Mouse (Mus musculus): Measurements from ENCODE around the gene Bcap31.
"Not testable (repeated sequence)": the region's sequence is repeated elsewhere in the genome, so short reads cannot be mapped to it uniquely, and the experiment has no call there.

The Bcap31 gene

GRCm38 (mm10) chrX:73716109-73716661 is at the start of gene Bcap31, which contains the start of gene Abcd1:
Bcap31 (minus strand) TSS chrX:73716175.
Abcd1 (plus strand) TSS chrX:73716597.
- peak; percentile 88 for DNase-seq

- no peak for DNase-seq
Measured at GRCm38 (mm10) chrX:73765311-73765710, 49.3 kb upstream of the Bcap31 start.

- DNase-seq: no peak
Measured at GRCm38 (mm10) chrX:73758611-73759290, 42.8 kb upstream of the Bcap31 start.

GRCm38 (mm10) chrX:73756334-73757140 is 40.6 kb upstream of the Bcap31 start, which contains the start of gene Plxnb3:
Plxnb3 (plus strand) TSS chrX:73757090.
- peak; percentile 20 for DNase-seq

DNA sequence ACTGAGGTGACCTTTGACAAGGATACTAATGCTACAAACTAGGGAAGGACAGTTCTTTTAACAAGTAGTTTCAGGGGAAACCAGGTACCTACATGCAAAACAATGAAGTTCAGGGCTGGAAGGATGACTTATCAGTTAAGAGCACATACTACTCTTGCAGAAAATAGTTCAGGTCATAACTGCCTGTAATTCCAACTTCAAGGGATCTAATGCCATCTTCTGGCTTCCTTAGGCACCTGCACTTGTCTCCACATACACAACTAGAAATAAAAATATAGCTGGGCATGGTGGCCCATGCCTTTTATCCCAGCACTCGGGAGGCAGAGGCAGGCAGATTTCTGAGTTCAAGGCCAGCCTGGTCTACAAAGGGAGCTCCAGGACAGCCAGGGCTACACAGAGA is 33.0 kb upstream of the Bcap31 start:
- no peak for DNase-seq

DNA sequence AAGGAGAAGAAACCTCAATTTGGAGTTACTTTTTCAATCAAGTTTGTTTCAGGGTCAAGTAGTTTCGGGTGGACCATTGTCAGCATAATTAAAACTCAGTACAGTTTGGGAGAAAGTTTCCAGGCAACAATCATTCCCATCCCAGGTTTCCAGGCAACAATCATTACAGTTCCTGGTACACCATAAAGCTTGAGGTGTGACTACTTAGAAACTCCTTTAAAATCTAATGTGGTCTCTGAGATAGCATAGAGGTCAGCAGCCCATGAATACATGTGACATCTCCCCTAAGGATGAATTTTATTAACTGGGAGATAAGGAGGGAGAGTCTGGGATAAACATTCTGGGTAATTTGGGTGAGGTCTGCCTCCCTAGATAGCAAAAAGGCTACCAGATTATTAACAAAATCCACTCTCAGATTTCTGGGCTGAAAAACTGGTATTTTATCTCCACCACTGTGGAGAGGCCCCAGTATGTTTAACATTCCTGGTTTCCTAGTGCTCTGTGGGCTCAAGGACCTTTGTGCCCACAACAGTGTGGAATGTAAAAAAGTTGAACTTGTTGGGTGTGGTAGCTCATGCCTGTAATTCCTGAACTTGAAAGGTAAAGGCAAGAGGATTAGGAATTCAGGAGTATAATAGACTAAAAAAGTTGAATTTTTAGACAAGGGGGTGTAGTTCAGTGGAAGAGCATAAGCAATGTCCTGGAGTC is 29.0 kb upstream of the Bcap31 start:
- no peak for DNase-seq

- not testable (repeated sequence) for DNase-seq
Measured at GRCm38 (mm10) chrX:73739841-73740240, 23.9 kb upstream of the Bcap31 start.

DNA sequence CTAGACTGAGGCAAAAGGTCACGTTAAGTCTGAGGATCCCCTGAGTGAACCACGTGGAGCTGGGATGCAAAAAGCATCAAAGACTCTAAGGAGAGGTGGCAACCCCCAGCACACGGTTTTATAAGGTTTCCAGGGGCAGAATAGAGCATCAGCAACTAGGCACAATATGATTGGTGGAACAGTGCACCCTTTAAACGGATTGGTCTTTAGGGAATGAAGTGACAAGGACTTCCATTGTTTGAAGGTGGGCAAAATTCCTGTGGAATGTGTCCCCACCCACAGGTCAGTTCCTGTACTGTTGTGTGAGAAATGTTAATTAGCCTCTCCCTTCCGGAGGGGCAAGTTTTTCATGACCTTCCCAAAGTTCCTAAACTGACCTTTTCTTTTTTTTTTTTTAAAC is 23.2 kb upstream of the Bcap31 start:
- DNase-seq: no peak

DNA sequence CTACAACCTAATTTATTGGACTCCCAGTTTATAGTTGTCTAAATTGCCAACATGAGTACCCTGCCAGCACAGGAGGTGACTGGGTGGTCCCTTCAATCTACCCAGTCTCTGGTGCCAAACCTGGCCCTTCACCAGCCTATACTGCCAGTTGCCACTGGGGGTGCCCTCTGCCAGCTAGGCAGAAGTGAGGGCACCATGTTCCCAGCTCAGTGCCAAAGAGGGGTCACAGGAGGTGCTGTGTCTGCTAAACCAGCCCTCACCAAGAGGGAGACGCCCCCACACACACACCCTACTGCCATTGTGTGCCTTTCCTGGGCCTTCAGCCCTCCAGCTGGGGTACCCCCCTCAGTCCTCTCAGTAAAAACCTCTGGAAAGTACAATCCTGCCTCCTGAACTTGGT is 22.2 kb upstream of the Bcap31 start:
- no peak for DNase-seq

GRCm38 (mm10) chrX:73730908-73731307 is 14.9 kb upstream of the Bcap31 start:
- no peak for DNase-seq

DNA sequence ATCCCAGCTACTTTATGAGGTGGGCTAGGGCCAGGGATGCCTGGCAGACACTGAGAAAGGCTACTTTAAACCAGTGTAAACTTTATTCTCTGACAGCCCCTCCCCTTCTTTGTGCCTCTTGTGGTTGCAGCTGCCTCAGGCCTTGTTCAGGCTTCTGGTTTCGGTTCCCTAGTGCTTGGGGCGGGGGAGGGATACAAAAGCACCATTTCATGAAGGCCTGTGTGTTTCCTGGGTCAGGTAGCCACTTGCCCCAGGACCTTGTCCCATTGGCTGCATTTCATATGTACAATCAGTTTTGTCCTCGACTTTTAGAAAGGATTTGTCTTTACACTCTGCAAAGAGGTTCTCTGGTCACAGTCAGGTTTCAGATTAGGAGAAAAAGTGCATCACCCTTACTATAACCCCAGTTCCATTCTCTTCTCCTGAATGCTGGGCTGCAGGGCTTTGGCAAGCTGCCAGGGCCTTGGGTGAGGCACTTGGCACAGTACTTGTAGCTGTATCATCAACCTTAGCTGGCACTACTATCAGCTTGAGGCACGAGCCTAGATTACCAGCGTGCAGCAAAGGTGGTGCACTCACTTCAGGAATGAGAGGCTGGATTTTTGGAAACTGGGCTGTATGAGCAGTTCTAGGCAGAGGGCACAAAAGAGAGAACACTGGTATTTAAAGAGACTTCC is 2.8 kb upstream of the Bcap31 start:
- DNase-seq: no peak

- DNase-seq: no peak
Measured at GRCm38 (mm10) chrX:73718271-73718670, 2.3 kb upstream of the Bcap31 start.

- DNase-seq: no peak
Measured at GRCm38 (mm10) chrX:73717667-73718066, 1.7 kb upstream of the Bcap31 start.

DNA sequence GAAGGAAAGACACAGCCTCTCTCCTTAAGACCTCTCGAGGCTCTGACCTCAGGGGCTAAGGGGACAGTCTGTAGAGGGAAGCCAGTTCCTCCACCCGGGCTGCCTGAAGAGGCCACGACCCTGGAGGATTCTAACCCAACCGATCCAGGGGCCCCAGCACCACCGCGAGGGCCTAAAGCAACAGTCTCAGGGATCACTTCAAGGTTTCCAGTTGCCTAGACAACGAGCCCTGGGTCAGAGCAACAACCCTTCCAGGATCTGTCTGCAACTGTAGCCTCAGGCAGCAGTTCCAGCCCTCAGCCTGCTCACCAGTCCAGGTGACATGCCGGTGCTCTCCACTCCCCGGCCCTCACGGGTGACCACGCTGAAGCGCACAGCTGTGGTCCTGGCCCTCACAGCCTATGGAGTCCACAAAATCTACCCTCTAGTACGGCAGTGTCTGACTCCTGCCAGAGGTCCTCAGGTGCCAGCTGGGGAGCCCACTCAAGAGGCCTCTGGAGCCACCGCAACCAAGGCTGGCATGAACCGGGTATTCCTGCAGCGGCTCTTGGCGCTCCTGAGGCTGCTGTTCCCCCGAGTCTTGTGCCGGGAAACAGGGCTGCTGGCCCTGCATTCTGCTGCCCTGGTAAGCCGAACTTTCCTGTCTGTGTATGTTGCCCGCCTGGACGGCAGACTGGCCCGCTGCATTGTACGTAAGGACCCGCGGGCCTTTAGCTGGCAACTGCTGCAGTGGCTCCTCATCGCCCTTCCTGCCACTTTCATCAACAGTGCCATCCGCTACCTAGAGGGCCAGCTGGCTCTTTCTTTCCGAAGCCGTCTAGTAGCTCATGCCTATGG is 952 bp upstream of the Bcap31 start:
- peak; percentile 11 for DNase-seq

- no peak for DNase-seq
Measured at GRCm38 (mm10) chrX:73715476-73716108, 383 bp downstream of the Bcap31 start.

- DNase-seq: no peak
Measured at GRCm38 (mm10) chrX:73700472-73700871, 15.5 kb downstream of the Bcap31 start.

DNA sequence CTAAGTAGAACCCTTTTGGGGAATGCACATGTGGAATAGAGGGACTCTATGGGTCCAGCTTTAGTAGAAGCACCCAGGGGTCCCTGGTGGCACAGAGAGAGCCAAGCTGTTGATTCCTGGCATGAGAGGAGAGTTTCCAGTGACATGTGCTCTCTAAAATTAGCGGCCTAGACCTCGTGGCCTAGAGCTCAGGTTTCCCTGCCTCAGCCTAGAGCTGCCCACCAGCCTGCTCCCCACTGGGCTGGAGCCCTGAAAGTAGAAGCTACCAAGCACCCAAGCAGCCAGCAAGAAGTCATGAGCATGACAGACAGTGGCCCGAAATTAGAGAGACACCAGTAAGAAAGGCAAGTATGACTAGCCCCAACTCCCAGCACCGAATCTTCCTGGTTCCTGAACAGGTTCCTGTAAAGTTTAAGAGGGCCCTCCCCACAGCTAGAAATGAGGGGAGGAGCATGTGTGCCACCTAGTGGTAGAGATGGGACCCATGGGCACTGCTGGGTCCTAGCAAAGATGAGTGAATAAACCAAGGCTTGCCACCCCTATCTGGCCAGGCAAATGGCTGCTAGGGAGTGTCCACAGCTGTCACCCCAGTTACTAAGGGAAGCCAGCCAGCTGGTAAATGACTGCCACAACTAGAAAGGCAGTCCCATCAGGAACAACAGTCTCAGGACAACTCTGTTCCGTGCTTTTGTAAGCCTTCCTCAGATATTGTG is 24.9 kb downstream of the Bcap31 start:
- DNase-seq: peak; percentile 26

GRCm38 (mm10) chrX:73685629-73686028 is 30.3 kb downstream of the Bcap31 start:
- DNase-seq: no peak

DNA sequence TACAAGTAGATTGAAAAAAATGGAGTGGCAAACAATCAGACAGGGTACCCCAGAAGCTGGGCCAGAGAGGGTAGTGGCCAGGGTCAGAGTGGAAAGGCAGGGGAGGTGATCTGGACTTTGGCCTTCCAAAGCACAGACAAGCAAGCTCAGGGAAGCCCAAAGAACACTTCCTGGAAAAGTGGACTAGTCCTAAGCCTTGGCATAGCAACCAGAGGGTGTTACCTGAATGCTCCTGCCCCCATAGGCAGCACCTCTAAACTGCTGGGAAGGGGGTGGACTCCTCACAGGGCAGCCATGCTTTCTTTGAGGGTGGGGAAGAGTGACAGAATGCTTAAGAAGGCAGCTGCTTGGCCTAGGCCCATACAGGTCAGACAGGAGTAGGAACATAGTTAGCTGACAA is 31.0 kb downstream of the Bcap31 start:
- DNase-seq: no peak

- DNase-seq: no peak
Measured at GRCm38 (mm10) chrX:73684156-73684555, 31.8 kb downstream of the Bcap31 start.
